22 mouse cellular contexts compared by ENCODE assay signal in the genomic region with DNA sequence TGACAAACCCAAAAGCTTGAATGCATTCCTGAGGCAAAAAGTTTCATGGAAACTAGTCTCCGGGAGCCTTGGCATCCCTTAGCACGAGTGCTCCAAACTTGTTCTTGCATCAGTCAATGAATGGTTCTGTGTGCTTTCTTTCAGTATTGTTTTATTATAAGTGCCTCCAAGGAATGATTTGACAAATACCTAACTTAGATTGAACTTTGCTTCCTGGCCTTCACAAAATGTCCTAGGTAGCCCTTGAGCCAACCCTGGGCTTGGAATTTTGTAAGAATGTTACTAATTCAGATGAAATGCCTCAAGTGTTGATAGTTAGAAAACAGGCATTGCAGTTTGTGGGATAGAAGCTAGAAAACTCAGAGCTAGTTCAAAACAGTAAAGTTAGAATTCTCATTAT. TPM values are rescaled to one million over a fixed set of nuclear protein-coding genes. Genes with fewer than 3 reads are reported as not detected.
"Had no signal": no experiment of that assay in that cellular context is flagged by ENCODE, and none has a peak within 500 bp of the region (broad histone marks: within the 10 kb centered on the region; RNA-seq: fewer than 3 reads in every experiment).

No protein-coding gene starts in this region.

- H3K27me3 ChIP-seq: midbrain, embryonic 12.5 days; neural tube, embryonic 13.5 days; neural tube, embryonic 15.5 days; stomach, embryonic 15.5 days had no signal

- H3K36me3 ChIP-seq: midbrain, embryonic 10.5 days; midbrain, embryonic 12.5 days; neural tube, embryonic 13.5 days; neural tube, embryonic 15.5 days; stomach, embryonic 15.5 days had no signal

- H3K4me1 ChIP-seq: midbrain, embryonic 10.5 days; midbrain, embryonic 12.5 days; neural tube, embryonic 13.5 days; neural tube, embryonic 15.5 days; stomach, embryonic 15.5 days had no signal

- H3K9me3 ChIP-seq: midbrain, embryonic 12.5 days; neural tube, embryonic 13.5 days; neural tube, embryonic 15.5 days; stomach, embryonic 15.5 days had no signal

- H3K4me3 ChIP-seq: midbrain, embryonic 10.5 days; midbrain, embryonic 12.5 days; myocyte; neural tube, embryonic 13.5 days; neural tube, embryonic 15.5 days; stomach, embryonic 15.5 days had no signal

- ATAC-seq: midbrain, embryonic 16.5 days had no signal

- DNase-seq: lung, embryonic 14.5 days; lung, postnatal 10 days; lung, postnatal 4 days; midbrain, embryonic 14.5 days; right cerebral cortex, postnatal 14 days; thymus, adult 2 months; thymus, postnatal 25 days; thymus, postnatal 4 days had no signal

- H3K9ac ChIP-seq: lung, embryonic 14.5 days; midbrain, embryonic 12.5 days; neural tube, embryonic 13.5 days; neural tube, embryonic 15.5 days; stomach, embryonic 15.5 days had no signal

- H3K4me2 ChIP-seq: lung, embryonic 14.5 days; midbrain, embryonic 12.5 days; neural tube, embryonic 13.5 days; neural tube, embryonic 15.5 days; stomach, embryonic 15.5 days had no signal

- H3K27ac ChIP-seq: midbrain, embryonic 10.5 days; midbrain, embryonic 12.5 days; neural tube, embryonic 13.5 days; neural tube, embryonic 15.5 days; stomach, embryonic 15.5 days; stomach, postnatal 0 days had no signal

RNA-seq across cellular contexts. Expression of a gene that starts 34.5 kb away (rescaled TPM):
- total RNA-seq: megakaryocyte, adult 5-6 weeks; megakaryocyte-erythroid progenitor cell, adult 5-6 weeks had no signal
- polyA plus RNA-seq: lung, embryonic 14.5 days; lung, embryonic 16.5 days; midbrain, embryonic 10.5 days; midbrain, embryonic 14.5 days; midbrain, embryonic 16.5 days; myocyte; neural tube, embryonic 13.5 days; neural tube, embryonic 15.5 days; spleen, adult 2 months; stomach, embryonic 15.5 days; stomach, postnatal 0 days; testis, adult 2 months; thymus, adult 2 months; urinary bladder, adult 2 months had no signal
